Mouse (Mus musculus) adipocyte (in vitro differentiated cells): ENCODE data around the gene Armh4.
"Not testable (repeated sequence)": the region's sequence is repeated elsewhere in the genome, so short reads cannot be mapped to it uniquely, and the experiment has no call there.

ENCODE experiments used
- DNase-seq: peaks from one replicate; pipeline ENCODE4 v3.0.0-alpha.2; 2016; ENCODE audit warnings: low spot score

Gene Armh4

GRCm38 (mm10) chr14:49782715-49783531 lies at the start of gene Armh4:
TSS of gene Armh4 (minus strand) at chr14:49783383.
- no peak for DNase-seq

- DNase-seq, result no peak
These were observed 46.3 kb upstream of the Armh4 start for GRCm38 (mm10) chr14:49829192-49830171.

GRCm38 (mm10) chr14:49819721-49820440 lies 36.7 kb upstream of the Armh4 start:
- not testable (repeated sequence) for DNase-seq

GRCm38 (mm10) chr14:49818713-49819208 lies 35.6 kb upstream of the Armh4 start:
- not testable (repeated sequence) for DNase-seq

GRCm38 (mm10) chr14:49812966-49813365 lies 29.8 kb upstream of the Armh4 start:
- not testable (repeated sequence) for DNase-seq

- DNase-seq, result not testable (repeated sequence)
These were observed 21.9 kb upstream of the Armh4 start for GRCm38 (mm10) chr14:49805051-49805450.

- no peak for DNase-seq
These were observed 18.3 kb upstream of the Armh4 start for GRCm38 (mm10) chr14:49801444-49801843.

GRCm38 (mm10) chr14:49793948-49794347 lies 10.8 kb upstream of the Armh4 start:
- no peak for DNase-seq

GRCm38 (mm10) chr14:49790542-49790941 lies 7.4 kb upstream of the Armh4 start:
- no peak for DNase-seq

- DNase-seq, result peak; percentile 27
These were observed 2.6 kb upstream of the Armh4 start for GRCm38 (mm10) chr14:49785793-49786192.

GRCm38 (mm10) chr14:49783866-49784265 lies 683 bp upstream of the Armh4 start:
- no peak for DNase-seq

- DNase-seq, result no peak
These were observed 2.8 kb downstream of the Armh4 start for GRCm38 (mm10) chr14:49780416-49780815.

GRCm38 (mm10) chr14:49777539-49777938 lies 5.6 kb downstream of the Armh4 start:
- DNase-seq, result not testable (repeated sequence)

- DNase-seq, result no peak
These were observed 11.4 kb downstream of the Armh4 start for GRCm38 (mm10) chr14:49771746-49772145.

- no peak for DNase-seq
These were observed 16.6 kb downstream of the Armh4 start for GRCm38 (mm10) chr14:49766601-49767000.

- DNase-seq, result no peak
These were observed 27.3 kb downstream of the Armh4 start for GRCm38 (mm10) chr14:49755845-49756244.

GRCm38 (mm10) chr14:49752614-49753013 lies 30.6 kb downstream of the Armh4 start:
- no peak for DNase-seq

- DNase-seq, result no peak
These were observed 37.3 kb downstream of the Armh4 start for GRCm38 (mm10) chr14:49745874-49746273.

- DNase-seq, result no peak
These were observed 39.1 kb downstream of the Armh4 start for GRCm38 (mm10) chr14:49743946-49744526.

- DNase-seq, result no peak
These were observed 43.9 kb downstream of the Armh4 start for GRCm38 (mm10) chr14:49739328-49739727.

GRCm38 (mm10) chr14:49738441-49739088 lies 44.6 kb downstream of the Armh4 start:
- no peak for DNase-seq
